13 mouse cellular contexts compared by ENCODE assay signal in genomic region chr16:92196741-92197331, GRCm38 (mm10).
DNase-seq lines count a peak whose midpoint lies in the region; ATAC-seq and TF ChIP-seq lines count a peak whose summit lies in the region.
"Had no signal": no experiment of that assay in that cellular context is flagged by ENCODE, and none has a peak within 500 bp of the region (broad histone marks: within the 10 kb centered on the region; RNA-seq: fewer than 3 reads in every experiment).

No protein-coding gene starts in this region.

- no peak overlapping the region for H3K4me3 ChIP-seq in hindbrain, embryonic 16.5 days (ENCODE audit: low read length)
- H3K4me3 ChIP-seq in hindbrain, embryonic 13.5 days: no peak overlapping the region
- no peak overlapping the region for H3K4me3 ChIP-seq in midbrain, embryonic 14.5 days (replicated peaks; ENCODE audit: low read depth, low read length)
- no peak overlapping the region for H3K4me3 ChIP-seq in midbrain, embryonic 11.5 days (ENCODE audit: low read depth, low read length)
- H3K4me3 ChIP-seq in midbrain, postnatal 0 days (ENCODE audit: low read depth, low read length): no peak overlapping the region
- H3K4me3 ChIP-seq: heart, embryonic 10.5 days had no signal

- peak; percentile 63; the same call in 1 of the 2 replicates for ATAC-seq in hindbrain, embryonic 16.5 days
- ATAC-seq in hindbrain, embryonic 13.5 days (ENCODE audit: low FRiP score): no peak
- no peak; the same call in 1 of the 2 replicates for ATAC-seq in midbrain, embryonic 14.5 days (ENCODE audit: low FRiP score, low TSS enrichment)
- no peak for ATAC-seq in midbrain, embryonic 11.5 days (ENCODE audit: low FRiP score)
- ATAC-seq in midbrain, postnatal 0 days (ENCODE audit: low FRiP score): no peak

- no peaks in the 10 kb centered on the region for H3K9me3 ChIP-seq in hindbrain, embryonic 16.5 days (ENCODE audit: control insufficient read depth, low read length)
- H3K9me3 ChIP-seq in hindbrain, embryonic 13.5 days: peaks cover 3% of the 10 kb centered on the region; the same call in 1 of the 2 replicates
- no peaks in the 10 kb centered on the region for H3K9me3 ChIP-seq in midbrain, embryonic 14.5 days (ENCODE audit: control insufficient read depth, low read length)
- H3K9me3 ChIP-seq in midbrain, embryonic 11.5 days (ENCODE audit: control insufficient read depth, low read length): no peaks in the 10 kb centered on the region
- no peaks in the 10 kb centered on the region for H3K9me3 ChIP-seq in midbrain, postnatal 0 days (ENCODE audit: low read length)
- H3K9me3 ChIP-seq: heart, embryonic 10.5 days had no signal

- no peaks in the 10 kb centered on the region for H3K27me3 ChIP-seq in hindbrain, embryonic 16.5 days (replicated peaks; ENCODE audit: control insufficient read depth, insufficient read depth, low read length)
- H3K27me3 ChIP-seq in hindbrain, embryonic 13.5 days: no peaks in the 10 kb centered on the region
- no peaks in the 10 kb centered on the region for H3K27me3 ChIP-seq in midbrain, embryonic 14.5 days (ENCODE audit: control insufficient read depth, insufficient read depth, low read length)
- no peaks in the 10 kb centered on the region for H3K27me3 ChIP-seq in midbrain, embryonic 11.5 days (ENCODE audit: control insufficient read depth, insufficient read depth, low read length)
- H3K27me3 ChIP-seq in midbrain, postnatal 0 days (ENCODE audit: insufficient read depth, low read length): no peaks in the 10 kb centered on the region

- no peak for TF ChIP-seq CTCF in midbrain, postnatal 0 days (IDR thresholded peaks at IDR 0.05)

- no peak overlapping the region for H3K4me2 ChIP-seq in hindbrain, embryonic 16.5 days (ENCODE audit: low read length)
- no peak overlapping the region for H3K4me2 ChIP-seq in hindbrain, embryonic 13.5 days
- H3K4me2 ChIP-seq in midbrain, embryonic 14.5 days (ENCODE audit: low read length): no peak overlapping the region
- H3K4me2 ChIP-seq in midbrain, embryonic 11.5 days: no peak overlapping the region
- H3K4me2 ChIP-seq in midbrain, postnatal 0 days (ENCODE audit: low read depth, low read length, poor library complexity, severe bottlenecking): no peak overlapping the region

- no peak overlapping the region for H3K9ac ChIP-seq in hindbrain, embryonic 16.5 days (ENCODE audit: low read depth, low read length)
- H3K9ac ChIP-seq in hindbrain, embryonic 13.5 days: no peak overlapping the region
- no peak overlapping the region for H3K9ac ChIP-seq in midbrain, embryonic 14.5 days (replicated peaks; ENCODE audit: low read length)
- H3K9ac ChIP-seq in midbrain, embryonic 11.5 days (ENCODE audit: low read length): no peak overlapping the region
- no peak overlapping the region for H3K9ac ChIP-seq in midbrain, postnatal 0 days (replicated peaks; ENCODE audit: low read length, poor library complexity, severe bottlenecking)
- H3K9ac ChIP-seq: liver, embryonic 14.5 days had no signal

- no peak overlapping the region for H3K27ac ChIP-seq in hindbrain, embryonic 16.5 days (ENCODE audit: low read depth, low read length)
- no peak overlapping the region for H3K27ac ChIP-seq in hindbrain, embryonic 13.5 days
- H3K27ac ChIP-seq in midbrain, embryonic 14.5 days (replicated peaks; ENCODE audit: low read depth, low read length): no peak overlapping the region
- H3K27ac ChIP-seq in midbrain, embryonic 11.5 days (ENCODE audit: low read depth, low read length): no peak overlapping the region
- 0 out of 2 replicates have a peak overlapping the region, but pooled peaks have one; percentile 32 for H3K27ac ChIP-seq in midbrain, postnatal 0 days (ENCODE audit: low read depth, low read length)
- H3K27ac ChIP-seq: heart, embryonic 10.5 days; liver, embryonic 14.5 days had no signal

- DNase-seq in midbrain, embryonic 14.5 days: peak; percentile 47
- no peak for DNase-seq in midbrain, embryonic 11.5 days (ENCODE audit: low spot score, missing footprints)
- peak; percentile 58 for DNase-seq in fibroblast of lung, adult 2 months (ENCODE audit: low read depth)
- DNase-seq in midbrain, postnatal 0 days (ENCODE audit: low spot score): peak; percentile 57
- no peak for DNase-seq in left cerebral cortex, adult 8-10 months (ENCODE audit: low spot score in 2 of 2)
- DNase-seq: adrenal gland, adult 2 months; gastrocnemius, postnatal 14 days; heart, postnatal 36 days; right cerebral cortex, postnatal 4 days had no signal

- H3K4me1 ChIP-seq in hindbrain, embryonic 16.5 days (ENCODE audit: control insufficient read depth, insufficient read depth, low read depth, low read length): no peaks in the 10 kb centered on the region; the same call in 1 of the 2 replicates
- H3K4me1 ChIP-seq in hindbrain, embryonic 13.5 days (replicated peaks): 0 out of 2 replicates have a peak, but pooled peaks cover 8% of the 10 kb centered on the region
- H3K4me1 ChIP-seq in midbrain, embryonic 14.5 days (ENCODE audit: control insufficient read depth, insufficient read depth, low read length): no peaks in the 10 kb centered on the region
- no peaks in the 10 kb centered on the region for H3K4me1 ChIP-seq in midbrain, embryonic 11.5 days (ENCODE audit: control insufficient read depth, insufficient read depth, low read length)
- 0 out of 2 replicates have a peak, but pooled peaks cover 7% of the 10 kb centered on the region for H3K4me1 ChIP-seq in midbrain, postnatal 0 days (ENCODE audit: insufficient read depth, low read length)
- H3K4me1 ChIP-seq: heart, embryonic 10.5 days had no signal

- no peaks in the 10 kb centered on the region for H3K36me3 ChIP-seq in hindbrain, embryonic 16.5 days (ENCODE audit: control insufficient read depth, insufficient read depth, low read length)
- H3K36me3 ChIP-seq in hindbrain, embryonic 13.5 days: no peaks in the 10 kb centered on the region
- no peaks in the 10 kb centered on the region for H3K36me3 ChIP-seq in midbrain, embryonic 14.5 days (ENCODE audit: control insufficient read depth, insufficient read depth, low read length)
- no peaks in the 10 kb centered on the region for H3K36me3 ChIP-seq in midbrain, embryonic 11.5 days (ENCODE audit: control insufficient read depth, insufficient read depth, low read length)
- no peaks in the 10 kb centered on the region for H3K36me3 ChIP-seq in midbrain, postnatal 0 days (ENCODE audit: insufficient read depth, low read length)
- H3K36me3 ChIP-seq: heart, embryonic 10.5 days had no signal

- 44% methylated on average over 8 of the region's 8 CpGs for WGBS in hindbrain, embryonic 16.5 days
- WGBS in hindbrain, embryonic 13.5 days: 65% methylated on average over 8 of the region's 8 CpGs
- WGBS in midbrain, embryonic 14.5 days: 51% methylated on average over 8 of the region's 8 CpGs
- WGBS in midbrain, embryonic 11.5 days: 76% methylated on average over 8 of the region's 8 CpGs
- WGBS in midbrain, postnatal 0 days: 51% methylated on average over 8 of the region's 8 CpGs

Comparison
In these comparisons a context has a peak if more than half of its experiments do, and no peak if none do; other contexts are left out.
1. DNase-seq: peak in midbrain, embryonic 14.5 days (single experiment), fibroblast of lung, adult 2 months (single experiment) and midbrain, postnatal 0 days (single experiment); none in midbrain, embryonic 11.5 days (single experiment) and left cerebral cortex, adult 8-10 months (0 of 2).